Mouse (Mus musculus) splenic B cell, adult 2 months (primary cell): ENCODE measurements around the gene Gm8882.
"Not testable (repeated sequence)": the region's sequence is repeated elsewhere in the genome, so short reads cannot be mapped to it uniquely, and the experiment has no call there.

Experiments
- DNase-seq: peaks from one replicate; pipeline ENCODE4 v3.0.0-alpha.2; 2011; ENCODE audit warnings: low read depth, low spot score
- H3K27me3 ChIP-seq: 2 replicates; pipeline ENCODE4 v1.6.1; 2012; ENCODE audit warnings: mild to moderate bottlenecking, low read length, moderate library complexity, mixed read lengths; ENCODE audit not compliant: control insufficient read depth, poor library complexity, insufficient read depth, severe bottlenecking
- H3K36me3 ChIP-seq: 2 replicates; pipeline ENCODE4 v1.6.1; 2012; ENCODE audit warnings: mild to moderate bottlenecking, low read length, moderate library complexity, mixed read lengths; ENCODE audit not compliant: control insufficient read depth, poor library complexity, insufficient read depth, severe bottlenecking

Gene Gm8882

DNA sequence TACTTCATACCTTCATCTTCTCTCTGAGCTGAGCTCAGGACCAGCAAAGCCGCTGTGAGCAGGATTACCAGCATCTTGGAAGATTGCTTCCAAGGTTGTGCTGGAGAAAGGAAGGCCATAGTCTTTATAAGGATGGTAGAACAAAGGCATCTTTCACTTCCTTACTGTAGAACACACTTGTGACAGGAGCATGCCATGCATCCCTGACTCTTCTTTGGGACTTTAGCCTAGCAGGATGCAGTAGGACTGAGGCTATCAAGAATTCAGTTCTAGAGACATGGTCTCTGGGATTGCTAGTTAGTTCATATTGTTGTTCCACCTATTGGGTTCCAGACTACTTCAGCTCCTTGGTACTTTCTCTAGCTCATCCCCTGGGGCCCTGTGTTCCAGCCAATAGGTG lies at the start of gene Gm8882:
Gene Gm8882, minus strand, starts transcription at position 101 of the 400 bp plus-strand sequence.
- not testable (repeated sequence) for H3K27me3 ChIP-seq, H3K36me3 ChIP-seq, DNase-seq

DNA sequence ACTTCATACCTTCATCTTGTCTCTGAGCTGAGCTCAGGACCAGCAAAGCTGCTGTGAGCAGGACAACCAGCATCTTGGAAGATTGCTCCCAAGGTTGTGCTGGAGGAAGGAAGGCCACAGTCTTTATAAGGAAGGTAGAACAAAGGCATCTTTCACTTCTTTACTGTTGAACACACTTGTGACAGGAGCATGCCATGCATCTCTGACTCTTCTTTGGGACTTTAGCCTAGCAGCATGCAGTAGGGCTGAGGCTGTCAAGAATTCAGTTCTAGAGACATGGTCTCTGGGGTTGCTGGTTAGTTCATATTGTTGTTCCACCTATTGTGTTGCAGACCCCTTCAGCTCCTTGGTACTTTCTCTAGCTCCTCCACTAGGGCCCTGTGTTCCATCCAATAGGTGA lies 49.3 kb downstream of the Gm8882 start, which contains the start of gene Prpmp5:
Gene Prpmp5, minus strand, starts transcription at position 101 of the 400 bp plus-strand sequence.
- H3K36me3 ChIP-seq, DNase-seq, H3K27me3 ChIP-seq: not testable (repeated sequence)
